Mouse (Mus musculus) erythroblast, adult 5-6 weeks (primary cell): ENCODE data around the gene Tmem82. TPM values are rescaled to one million over a fixed set of nuclear protein-coding genes. Genes with fewer than 3 reads are reported as not detected.

ENCODE experiments used
- ATAC-seq: replicated peaks from 2 replicates; pipeline ENCODE4 v1.8.0; 2016; ENCODE audit warnings: moderate number of reproducible peaks, mild to moderate bottlenecking, moderate TSS enrichment, inconsistent platforms; ENCODE audit not compliant: poor library complexity, low FRiP score, severe bottlenecking
- total RNA-seq, 2 experiments: library from RNA; stranded (forward) in 1 of 2; stranded (reverse) in 1 of 2; fragments of 150-400 nt in 1 of 2; fragments of 200-764, 138-1000 nt in 1 of 2; gene quantifications; 2 replicates each; pipeline versions ENCODE4 v1.2.3 to v1.2.4; 2015 to 2017; ENCODE audit warnings: low replicate concordance in 2 of 2

Gene Tmem82
- total RNA-seq, 2 experiments from 2014 or later, result 0.34 TPM; not detected in 1

DNA sequence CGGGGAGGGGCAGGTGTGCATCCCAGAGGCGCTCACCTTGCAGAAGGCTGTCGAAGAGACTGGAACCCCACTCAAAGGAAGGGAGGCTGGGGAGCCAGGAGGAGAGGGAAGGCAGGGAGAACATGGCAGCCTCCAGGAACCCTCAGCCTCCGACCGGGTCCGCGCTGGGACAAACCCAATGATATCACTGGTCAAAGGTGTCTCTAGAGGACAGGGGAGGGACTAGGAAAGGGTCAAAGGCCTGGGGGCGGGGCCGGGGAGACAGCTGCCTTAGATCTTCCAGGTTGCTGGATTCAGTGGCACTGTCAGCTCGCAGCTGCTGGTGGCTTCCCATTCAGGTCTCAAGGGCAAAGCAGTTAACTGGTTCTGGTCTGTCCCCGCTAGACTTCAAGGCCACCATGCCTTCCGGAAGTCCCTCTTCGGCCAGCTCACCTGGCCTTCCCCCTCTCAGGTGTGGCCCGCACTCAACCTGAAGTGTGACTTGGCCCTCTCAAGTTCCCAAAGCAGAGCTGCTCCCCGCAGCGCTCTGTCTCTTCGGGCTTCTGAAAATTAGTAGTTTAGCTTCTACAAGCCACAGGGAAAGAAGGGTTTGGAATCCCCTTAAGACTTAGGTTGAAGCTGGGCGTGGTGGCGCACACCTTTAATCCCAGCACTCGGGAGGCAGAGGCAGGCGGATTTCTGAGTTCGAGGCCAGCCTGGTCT, 419 bp downstream of the Tmem82 start:
- ATAC-seq, result no peak

GRCm38 (mm10) chr4:141617299-141617698, 1.1 kb downstream of the Tmem82 start:
- ATAC-seq, result no peak

GRCm38 (mm10) chr4:141616811-141617210, 1.6 kb downstream of the Tmem82 start:
- ATAC-seq, result no peak

DNA sequence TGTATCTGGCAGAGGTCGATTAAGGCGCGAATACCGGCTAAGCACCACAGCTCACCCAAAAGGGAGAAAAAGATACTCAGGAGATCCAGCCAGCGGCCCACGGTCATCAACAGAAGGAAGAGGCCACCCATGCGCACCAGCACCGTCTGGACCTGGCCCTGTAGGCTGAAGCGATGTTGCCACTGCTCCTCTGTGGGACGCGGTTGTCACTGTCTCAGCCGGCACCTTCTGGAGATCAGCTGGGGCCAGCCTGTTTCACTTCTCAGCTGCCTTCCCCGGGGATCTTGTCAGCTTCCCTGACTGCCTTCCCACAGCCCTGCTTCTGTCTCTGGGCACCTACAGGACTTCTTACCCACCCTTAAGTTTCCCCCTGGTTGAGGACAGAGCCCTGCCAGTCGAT, 3.5 kb downstream of the Tmem82 start:
- ATAC-seq, result no peak

- no peak for ATAC-seq
These were observed 8.9 kb downstream of the Tmem82 start for GRCm38 (mm10) chr4:141609538-141609937.

DNA sequence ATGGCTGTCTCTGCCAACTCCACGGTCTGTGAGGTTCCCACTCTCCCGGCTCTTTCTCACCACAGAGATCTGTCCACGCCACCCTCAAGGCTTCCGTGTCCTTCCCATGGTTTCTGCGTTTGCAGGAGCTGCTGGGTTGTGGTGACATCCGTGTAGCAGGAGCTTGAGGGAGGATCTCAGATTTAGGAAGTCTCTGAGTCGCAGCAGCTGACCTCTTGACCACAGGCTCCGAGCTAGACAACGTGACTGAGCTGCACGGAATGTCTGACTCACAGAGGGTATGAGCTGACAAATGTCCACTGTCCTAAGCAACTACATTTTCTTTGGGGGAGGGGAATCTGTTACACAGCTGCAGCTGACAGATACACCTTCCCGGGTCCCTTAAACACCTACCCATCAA, 12.6 kb downstream of the Tmem82 start, which contains the start of gene Fblim1:
Gene Fblim1 (minus strand): TSS at position 236 of the 400 bp plus-strand sequence.
- no peak for ATAC-seq

DNA sequence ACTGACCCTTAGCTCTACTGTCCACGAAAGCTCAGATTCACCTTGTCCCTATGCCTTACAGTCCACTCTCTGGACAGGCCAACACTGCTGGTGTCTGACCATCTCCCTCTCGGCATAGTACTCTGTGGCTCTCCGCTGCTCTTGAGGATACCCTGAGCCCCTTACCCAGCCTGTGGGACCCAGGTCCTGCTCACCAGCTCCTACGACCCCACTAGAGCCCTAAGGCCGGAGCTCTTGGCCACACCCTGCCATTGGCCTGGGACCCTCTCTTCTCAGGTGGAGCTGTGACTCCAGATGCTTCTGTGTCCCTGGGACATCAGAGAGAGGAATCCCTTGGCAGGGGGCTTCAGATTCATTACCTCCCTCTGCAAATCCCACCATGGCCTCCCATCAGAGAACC, 13.0 kb downstream of the Tmem82 start:
- no peak for ATAC-seq

DNA sequence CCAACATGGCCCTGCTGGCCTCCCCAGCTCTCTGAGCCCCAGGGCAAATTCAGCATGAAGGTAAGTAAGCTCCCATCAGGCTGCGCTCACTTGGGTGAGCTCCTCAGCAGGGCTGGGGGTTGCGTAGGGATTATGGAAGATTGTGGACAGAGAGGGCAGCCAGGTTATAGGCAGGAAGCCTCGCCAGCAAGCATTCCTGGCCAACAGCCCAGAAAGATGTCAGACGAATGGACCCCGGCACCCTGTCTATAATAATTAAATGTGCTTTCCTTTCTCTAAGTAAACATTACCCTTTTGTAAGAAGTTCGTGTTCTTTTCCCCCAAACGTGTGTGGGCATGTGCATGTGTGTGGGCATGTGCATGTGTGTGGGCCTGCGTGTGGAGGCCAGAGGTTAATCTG, 13.9 kb downstream of the Tmem82 start:
- ATAC-seq, result no peak

GRCm38 (mm10) chr4:141603921-141604320, 14.5 kb downstream of the Tmem82 start:
- no peak for ATAC-seq

DNA sequence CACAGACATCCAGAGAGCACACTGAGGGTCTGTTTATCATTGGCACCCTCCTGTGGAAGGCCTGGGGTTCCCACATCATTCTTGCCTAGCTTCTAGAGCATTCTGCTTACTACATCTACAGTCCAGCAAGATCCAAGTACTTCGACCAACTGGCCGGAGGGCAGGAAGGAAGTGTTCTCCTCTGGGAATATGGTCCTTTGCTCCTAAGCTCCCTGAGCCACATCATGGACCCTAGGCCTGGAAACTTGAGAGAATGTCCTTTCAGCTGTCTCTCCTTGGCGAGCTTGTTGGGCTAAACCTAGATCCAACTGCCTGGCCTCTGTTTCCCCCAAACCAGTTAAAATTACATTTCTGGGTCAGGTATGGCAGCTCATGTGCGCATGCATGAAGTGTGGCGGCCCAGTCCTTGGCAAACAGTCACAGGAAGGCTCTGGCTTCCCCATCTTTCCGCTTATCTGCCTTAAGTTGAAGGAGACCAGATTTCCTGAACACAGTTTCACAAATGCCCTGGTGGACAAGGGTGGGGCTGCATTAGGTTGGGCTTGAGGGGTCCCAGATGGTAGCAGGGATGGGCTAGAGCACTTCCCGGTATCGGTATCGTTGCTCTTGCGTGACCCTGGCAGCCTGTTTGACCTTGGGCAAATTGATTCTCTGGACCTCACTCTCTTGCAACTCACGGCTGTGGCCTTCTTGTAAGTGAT, 15.8 kb downstream of the Tmem82 start:
- ATAC-seq, result no peak

GRCm38 (mm10) chr4:141601148-141601862, 17.1 kb downstream of the Tmem82 start:
- ATAC-seq, result no peak

- no peak for ATAC-seq
These were observed 18.1 kb downstream of the Tmem82 start for GRCm38 (mm10) chr4:141600364-141600763.

DNA sequence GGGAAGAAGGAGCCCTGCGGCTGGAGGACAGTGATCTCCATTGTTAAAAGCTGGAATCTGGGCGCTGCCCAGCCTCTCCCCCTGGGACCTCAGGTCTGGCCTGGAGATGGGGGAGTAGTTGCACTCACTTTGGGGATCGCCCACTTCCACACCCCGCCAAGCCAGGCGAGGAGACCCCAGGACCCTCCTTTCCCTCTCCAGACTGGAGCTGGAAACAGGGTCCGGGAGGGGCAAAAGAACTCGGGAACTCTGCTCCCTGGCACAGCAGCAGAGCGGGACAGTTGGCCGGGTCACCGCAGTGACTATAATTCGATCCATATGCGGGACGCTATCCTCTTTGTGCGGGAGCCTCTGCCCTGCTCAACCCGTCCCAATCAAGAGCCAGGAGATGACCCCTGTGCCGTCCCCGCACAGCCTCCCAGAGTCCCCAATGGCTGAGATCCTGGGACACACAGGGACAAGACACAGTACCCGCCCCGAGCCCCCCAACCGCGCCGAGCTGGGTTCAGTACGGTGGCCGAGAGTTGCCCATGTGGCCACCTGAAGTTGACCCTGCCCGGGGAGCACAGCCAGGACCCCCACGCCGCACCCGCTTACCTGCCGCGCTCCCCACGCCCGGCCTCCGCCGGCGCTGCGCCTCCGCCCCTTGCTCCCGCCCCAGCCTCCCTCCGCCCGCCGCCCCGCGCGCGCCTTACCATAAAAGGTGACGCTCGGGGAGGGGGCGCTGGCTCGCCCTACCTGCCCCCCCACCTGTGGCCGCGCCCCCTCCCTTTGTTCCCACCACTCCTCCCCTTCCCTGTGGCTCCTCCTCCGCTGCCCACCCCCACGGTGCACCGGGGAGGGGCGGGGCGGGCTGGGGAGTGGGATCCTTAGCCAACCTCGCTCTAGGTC, 18.9 kb downstream of the Tmem82 start:
- no peak for ATAC-seq

DNA sequence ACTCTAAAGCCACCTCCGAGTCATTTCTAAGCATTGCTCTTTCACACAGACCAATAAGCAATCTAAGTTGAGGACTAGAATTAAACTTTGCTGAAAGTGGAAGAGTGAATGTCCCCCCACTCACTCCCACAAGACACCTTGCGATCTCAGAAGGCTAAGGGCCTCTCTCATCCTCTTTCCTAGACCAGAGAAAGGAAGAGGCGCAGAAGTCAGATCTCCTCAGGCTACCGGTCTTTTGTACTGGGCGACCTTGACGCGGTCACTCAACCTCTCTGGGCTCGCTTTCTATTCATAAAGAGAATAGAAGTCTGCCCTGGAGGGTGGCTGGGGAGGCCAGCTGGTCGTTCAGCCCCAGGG, 19.6 kb downstream of the Tmem82 start:
- ATAC-seq, result no peak

DNA sequence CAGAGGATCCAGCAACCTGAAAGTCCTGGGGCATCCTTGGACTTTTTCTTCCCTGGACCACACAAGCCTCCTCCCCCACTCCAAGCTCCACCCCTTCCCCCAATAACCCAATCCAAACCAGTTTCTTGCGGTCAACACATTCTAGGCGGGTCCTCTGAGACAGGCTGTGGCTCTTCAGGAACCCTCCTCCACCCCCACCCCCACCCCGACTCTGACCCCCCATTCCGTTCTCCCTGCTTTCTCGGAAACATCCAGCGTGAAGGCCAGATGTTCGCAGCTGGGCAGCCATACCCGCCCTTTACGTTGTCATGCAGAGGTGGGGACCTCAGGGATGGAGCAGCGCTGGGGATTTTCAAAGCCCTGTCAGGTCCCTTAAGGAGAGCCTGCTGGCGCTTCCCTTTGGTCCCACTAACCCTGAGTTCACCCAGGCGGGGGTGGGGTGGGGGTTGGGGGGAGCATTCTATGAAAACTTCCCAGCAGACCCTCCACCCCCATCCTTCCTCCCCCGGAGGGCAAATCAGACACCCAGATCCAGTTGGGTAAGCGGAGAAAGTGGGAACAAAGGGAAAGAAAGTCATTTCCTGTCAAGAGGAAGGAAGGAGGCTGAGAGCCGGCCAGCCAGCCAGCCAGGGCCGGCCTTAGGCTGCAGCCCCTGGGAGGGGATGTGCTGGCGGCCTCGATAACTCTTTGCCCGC, 20.1 kb downstream of the Tmem82 start:
- no peak for ATAC-seq

GRCm38 (mm10) chr4:141596700-141597328, 21.6 kb downstream of the Tmem82 start:
- ATAC-seq, result no peak

- ATAC-seq, result 0 out of 2 replicates have a peak, but pooled peaks have one; percentile 29
These were observed 22.7 kb downstream of the Tmem82 start for GRCm38 (mm10) chr4:141595605-141596268.

- no peak for ATAC-seq
These were observed 23.3 kb downstream of the Tmem82 start for GRCm38 (mm10) chr4:141595138-141595537.
